ENCODE assay signal across 9 mouse cellular contexts in genomic region chr14:47634846-47635245, GRCm38 (mm10). TPM values are rescaled to one million over a fixed set of nuclear protein-coding genes. Genes with fewer than 3 reads are reported as not detected.
DNase-seq lines count a peak whose midpoint lies in the region; ATAC-seq and TF ChIP-seq lines count a peak whose summit lies in the region.
"Had no signal": no experiment of that assay in that cellular context is flagged by ENCODE, and none has a peak within 500 bp of the region (broad histone marks: within the 10 kb centered on the region; RNA-seq: fewer than 3 reads in every experiment).

No protein-coding gene starts in this region.

- no peaks in the 10 kb centered on the region for H3K79me2 ChIP-seq in C2C12 (ENCODE audit: control insufficient read depth, insufficient read depth)

- ATAC-seq in kidney, embryonic 14.5 days (ENCODE audit: low FRiP score, low TSS enrichment) = peak; percentile 73
- no peak for ATAC-seq in G1E (ENCODE audit: extremely low read depth, insufficient number of reproducible peaks, low FRiP score, poor library complexity, severe bottlenecking)
- 0 out of 2 replicates have a peak, but pooled peaks have one; percentile 40 for ATAC-seq in limb, embryonic 13.5 days (ENCODE audit: low FRiP score, low read depth)
- ATAC-seq in forebrain, embryonic 11.5 days (replicated peaks; ENCODE audit: low FRiP score) = no peak

- peaks cover 13% of the 10 kb centered on the region for H3K4me1 ChIP-seq in kidney, embryonic 14.5 days (ENCODE audit: control insufficient read depth, insufficient read depth, low read length)
- peaks cover 84% of the 10 kb centered on the region for H3K4me1 ChIP-seq in G1E (ENCODE audit: insufficient read depth, low read depth, low read length)
- H3K4me1 ChIP-seq in limb, embryonic 13.5 days = peaks cover 15% of the 10 kb centered on the region
- H3K4me1 ChIP-seq in forebrain, embryonic 11.5 days (replicated peaks; ENCODE audit: control insufficient read depth, insufficient read depth, low read length) = no peaks in the 10 kb centered on the region

- no peaks in the 10 kb centered on the region for H3K27me3 ChIP-seq in kidney, embryonic 14.5 days (ENCODE audit: control insufficient read depth, insufficient read depth, low read length)
- H3K27me3 ChIP-seq in C2C12 (ENCODE audit: control insufficient read depth, insufficient read depth, insufficient read length) = no peaks in the 10 kb centered on the region
- no peaks in the 10 kb centered on the region for H3K27me3 ChIP-seq in G1E (ENCODE audit: insufficient read depth, low read length)
- no peaks in the 10 kb centered on the region for H3K27me3 ChIP-seq in limb, embryonic 13.5 days
- H3K27me3 ChIP-seq in forebrain, embryonic 11.5 days (ENCODE audit: control insufficient read depth, insufficient read depth, low read length) = no peaks in the 10 kb centered on the region
- H3K27me3 ChIP-seq: hindbrain, embryonic 15.5 days had no signal

- peak overlapping the region; percentile 28; the same call in 1 of the 2 replicates for H3K9ac ChIP-seq in kidney, embryonic 14.5 days (ENCODE audit: low read depth, low read length)
- H3K9ac ChIP-seq in limb, embryonic 13.5 days = peak overlapping the region; percentile 19; the same call in 1 of the 2 replicates
- no peak overlapping the region for H3K9ac ChIP-seq in forebrain, embryonic 11.5 days (ENCODE audit: low read length)
- H3K9ac ChIP-seq: hindbrain, embryonic 15.5 days had no signal

- TF ChIP-seq CTCF in C2C12 (IDR thresholded peaks at IDR 0.05; ENCODE audit: control insufficient read depth, insufficient read depth, insufficient read length) (no peak), G1E (IDR thresholded peaks at IDR 0.05; ENCODE audit: low read depth, low read length) (no peak)

- no peak for DNase-seq in kidney, postnatal 25 days
- no peak for DNase-seq in G1E (ENCODE audit: low spot score)
- DNase-seq in gastrocnemius, postnatal 36 days = no peak
- no peak for DNase-seq in forebrain, embryonic 11.5 days (ENCODE audit: low spot score)
- DNase-seq: right cerebral cortex, postnatal 4 days had no signal

- no peaks in the 10 kb centered on the region for H3K79me3 ChIP-seq in C2C12 (ENCODE audit: low read depth)

- H3K27ac ChIP-seq in kidney, embryonic 14.5 days (ENCODE audit: low read depth, low read length) = peak overlapping the region; percentile 65; the same call in 1 of the 2 replicates
- no peak overlapping the region for H3K27ac ChIP-seq in limb, embryonic 13.5 days
- H3K27ac ChIP-seq in forebrain, embryonic 11.5 days (ENCODE audit: low read depth, low read length) = no peak overlapping the region
- H3K27ac ChIP-seq: hindbrain, embryonic 15.5 days had no signal

- WGBS in kidney, embryonic 14.5 days = 50% methylated on average over 7 of the region's 7 CpGs
- WGBS in limb, embryonic 13.5 days = 58% methylated on average over 7 of the region's 7 CpGs
- 75% methylated on average over 7 of the region's 7 CpGs for WGBS in forebrain, embryonic 11.5 days

- H3K9me3 ChIP-seq in kidney, embryonic 14.5 days (ENCODE audit: control insufficient read depth, low read length) = no peaks in the 10 kb centered on the region
- no peaks in the 10 kb centered on the region for H3K9me3 ChIP-seq in G1E (replicated peaks)
- no peaks in the 10 kb centered on the region for H3K9me3 ChIP-seq in limb, embryonic 13.5 days
- H3K9me3 ChIP-seq in forebrain, embryonic 11.5 days (ENCODE audit: control insufficient read depth, low read length) = no peaks in the 10 kb centered on the region
- H3K9me3 ChIP-seq: hindbrain, embryonic 15.5 days had no signal

- peak overlapping the region; percentile 6 for H3ac ChIP-seq in C2C12 (ENCODE audit: control insufficient read depth, insufficient read length, low read depth)

- intact Hi-C loops in gastrocnemius, postnatal 36 days (cut with DNase I) = no loop called here

- no peak overlapping the region for H3K4me3 ChIP-seq in kidney, embryonic 14.5 days (ENCODE audit: low read length)
- no peak overlapping the region for H3K4me3 ChIP-seq in C2C12 (ENCODE audit: insufficient read depth, poor library complexity, severe bottlenecking)
- H3K4me3 ChIP-seq in G1E (ENCODE audit: low read depth, low read length) = peak overlapping the region; percentile 61; the same call in 1 of the 2 replicates
- no peak overlapping the region for H3K4me3 ChIP-seq in limb, embryonic 13.5 days
- no peak overlapping the region for H3K4me3 ChIP-seq in forebrain, embryonic 11.5 days (ENCODE audit: low read depth, low read length)
- H3K4me3 ChIP-seq: hindbrain, embryonic 15.5 days had no signal

- H3K4me2 ChIP-seq in kidney, embryonic 14.5 days (replicated peaks; ENCODE audit: low read depth, low read length) = peak overlapping the region; percentile 17; the same call in 1 of the 2 replicates
- peak overlapping the region; percentile 31; the same call in 1 of the 2 replicates for H3K4me2 ChIP-seq in limb, embryonic 13.5 days (replicated peaks)
- H3K4me2 ChIP-seq in forebrain, embryonic 11.5 days (ENCODE audit: low read depth, low read length, severe bottlenecking) = no peak overlapping the region

- no peaks in the 10 kb centered on the region for H3K36me3 ChIP-seq in kidney, embryonic 14.5 days (ENCODE audit: control insufficient read depth, insufficient read depth, low read length)
- H3K36me3 ChIP-seq in C2C12 (ENCODE audit: control insufficient read depth, insufficient read depth) (no peaks in the 10 kb centered on the region), G1E (replicated peaks) (no peaks in the 10 kb centered on the region)
- no peaks in the 10 kb centered on the region for H3K36me3 ChIP-seq in limb, embryonic 13.5 days
- no peaks in the 10 kb centered on the region for H3K36me3 ChIP-seq in forebrain, embryonic 11.5 days (ENCODE audit: control insufficient read depth, insufficient read depth, low read length)
- H3K36me3 ChIP-seq: hindbrain, embryonic 15.5 days had no signal

TF ChIP-seq in C2C12, 6 proteins besides CTCF, POLR2A, EP300 and RAD21:
- TF ChIP-seq USF1 (IDR thresholded peaks at IDR 0.05; ENCODE audit: low read depth) (no peak), FOSL1 (IDR thresholded peaks at IDR 0.05; ENCODE audit: insufficient read depth, low read length, poor library complexity, severe bottlenecking) (no peak), MYOD1 (IDR thresholded peaks at IDR 0.05; ENCODE audit: control insufficient read depth, insufficient read length, low read depth) (no peak), CEBPB (IDR thresholded peaks at IDR 0.05; ENCODE audit: low read depth) (no peak), MAX (IDR thresholded peaks at IDR 0.05) (no peak), MYOG (IDR thresholded peaks at IDR 0.05; ENCODE audit: control insufficient read depth, extremely low read depth, insufficient read length) (no peak)

RNA-seq across cellular contexts. Expression of gene Ktn1, which starts 13.4 kb away (rescaled TPM):
- polyA plus RNA-seq in kidney, embryonic 14.5 days (2014; fragmentation: Nextera tagmentation; extraction: Ambion mirVana) = 73.1 and 98.3 TPM in 2 replicates
- polyA plus RNA-seq in C2C12 (2012; fragmentation: generic; extraction: Trizol) (14.8 TPM), G1E (2012) (10.4 and 18.6 TPM in 2 replicates)
- total RNA-seq in G1E (2014; fragmentation: Nextera tagmentation) (471 and 478 TPM in 2 replicates), G1E (2017) (153 and 206 TPM in 2 replicates)
- polyA plus RNA-seq in limb, embryonic 13.5 days (2015; fragmentation: Nextera tagmentation; extraction: Ambion mirVana) = 54.5 and 58.7 TPM in 2 replicates
- total RNA-seq in gastrocnemius, postnatal 36 days (2021) = 100 to 1,000 TPM; 138 to 173 TPM
- 85.1 and 106 TPM in 2 replicates for polyA plus RNA-seq in forebrain, embryonic 11.5 days (2014; fragmentation: Nextera tagmentation; extraction: Ambion mirVana)

Comparison
In these comparisons a context has a peak if more than half of its experiments do, and no peak if none do; other contexts are left out.
1. ATAC-seq: peak in kidney, embryonic 14.5 days (single experiment) and limb, embryonic 13.5 days (single experiment); none in G1E (single experiment) and forebrain, embryonic 11.5 days (single experiment).